Mouse (Mus musculus) testis, adult 2 months (tissue): ENCODE data around the gene Obscn.

ENCODE experiments used
- CTCF ChIP-seq: fragments of 200-500 bp; IDR thresholded peaks from 2 replicates; pipeline ENCODE4 v1.5.1; 2012; ENCODE audit warnings: low read depth, mild to moderate bottlenecking, inconsistent platforms, low read length, moderate library complexity; ENCODE audit not compliant: control insufficient read depth, insufficient read depth, insufficient replicate concordance
- POLR2A ChIP-seq: fragments of 200-500 bp; IDR thresholded peaks from 2 replicates; pipeline ENCODE4 v1.6.1; 2012; ENCODE audit warnings: low read depth, mild to moderate bottlenecking, inconsistent platforms, low read length, moderate library complexity; ENCODE audit not compliant: control insufficient read depth

- TF ChIP-seq CTCF (no peak), POLR2A (no peak)
Measured at GRCm38 (mm10) chr11:58990794-58991193, 145.4 kb downstream of the Obscn start.
